ENCODE assay signal across 8 mouse cellular contexts in the genomic region with DNA sequence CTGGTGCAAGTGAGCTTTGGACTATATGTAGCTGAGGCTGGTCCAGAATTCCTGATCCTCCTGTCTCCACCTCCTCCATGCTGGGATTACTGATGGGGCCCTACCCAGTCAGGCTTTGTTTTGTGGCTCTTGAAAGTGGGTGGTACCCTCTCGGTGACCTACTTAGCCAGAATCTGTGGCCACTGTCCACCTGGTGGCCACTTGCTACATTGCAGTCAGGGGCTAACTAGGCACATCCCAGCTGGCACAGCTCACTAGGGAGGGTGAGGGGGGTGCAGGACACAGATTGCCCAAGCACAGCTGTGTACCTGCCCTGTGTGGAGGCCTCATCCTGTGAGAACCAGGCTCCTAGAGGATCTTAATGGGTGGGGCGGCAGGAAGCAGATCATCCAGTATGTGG. TPM values are rescaled to one million over a fixed set of nuclear protein-coding genes. Genes with fewer than 3 reads are reported as not detected.
DNase-seq lines count a peak whose midpoint lies in the region; ATAC-seq lines count a peak whose summit lies in the region.

No protein-coding gene starts in this region.

- no peaks in the 10 kb centered on the region for H3K36me3 ChIP-seq in lung, embryonic 16.5 days (ENCODE audit: control insufficient read depth, insufficient read depth, low read length)

- no peaks in the 10 kb centered on the region for H3K9me3 ChIP-seq in lung, embryonic 16.5 days (ENCODE audit: control insufficient read depth, low read length)

- H3K27ac ChIP-seq in lung, embryonic 16.5 days (ENCODE audit: low read length), result no peak overlapping the region

- H3K4me1 ChIP-seq in lung, embryonic 16.5 days (replicated peaks; ENCODE audit: control insufficient read depth, insufficient read depth, low read length), result no peaks in the 10 kb centered on the region

- no peaks in the 10 kb centered on the region for H3K27me3 ChIP-seq in lung, embryonic 16.5 days (ENCODE audit: control insufficient read depth, insufficient read depth, low read depth, low read length)

- H3K4me2 ChIP-seq in lung, embryonic 16.5 days (ENCODE audit: low read depth, low read length), result no peak overlapping the region

- H3K9ac ChIP-seq in lung, embryonic 16.5 days (ENCODE audit: low read length), result no peak overlapping the region

- peak; percentile 73; the same call in 1 of the 2 replicates for ATAC-seq in frontal cortex, adult (ENCODE audit: low TSS enrichment)
- ATAC-seq in lung, embryonic 16.5 days (ENCODE audit: low read depth), result peak; percentile 66

- no peak overlapping the region for H3K4me3 ChIP-seq in lung, embryonic 16.5 days (ENCODE audit: low read length)

- WGBS in lung, embryonic 16.5 days, result 25% methylated on average over 2 of the region's 2 CpGs

- no peak for DNase-seq in frontal cortex, postnatal 14 days (ENCODE audit: low spot score in 2 of 2)
- DNase-seq in adrenal gland, adult 2 months, result peak; percentile 78
- DNase-seq in embryo, embryonic 11.5 days (ENCODE audit: low read depth, low spot score), result peak; percentile 50
- peak; percentile 51 for DNase-seq in heart, adult 8-10 months (ENCODE audit: low spot score)
- peak; percentile 46 to 68 for DNase-seq in kidney, adult 8-10 months
- peak; percentile 97 for DNase-seq in retina, postnatal 1 day

RNA-seq across cellular contexts. Expression of gene Triobp, which starts 15.4 kb away (rescaled TPM):
- total RNA-seq in adrenal gland, adult 2 months (2021), result 100 to 1,000 TPM in 1 of 2 experiments, 10 to 100 TPM in 1; 93.7 to 129 TPM
- polyA plus RNA-seq in adrenal gland, adult 2 months (2012; rRNA removed), result 101 and 134 TPM in 2 replicates
- 10 to 100 TPM; 30.2 to 31.3 (median 31.0) TPM for total RNA-seq in heart, adult 8-10 months (2022)
- polyA plus RNA-seq in lung, embryonic 16.5 days (2015; fragmentation: Nextera tagmentation; extraction: Ambion mirVana), result 44.6 and 51.3 TPM in 2 replicates

RNA-seq across cellular contexts. Expression of gene Nol12, which starts 28.2 kb away (rescaled TPM):
- 10 to 100 TPM; 42.0 to 57.2 TPM for total RNA-seq in adrenal gland, adult 2 months (2021)
- 21.3 and 22.5 TPM in 2 replicates for polyA plus RNA-seq in adrenal gland, adult 2 months (2012; rRNA removed)
- 10 to 100 TPM; 14.7 to 17.9 (median 17.1) TPM for total RNA-seq in heart, adult 8-10 months (2022)
- polyA plus RNA-seq in lung, embryonic 16.5 days (2015; fragmentation: Nextera tagmentation; extraction: Ambion mirVana), result 43.0 and 48.3 TPM in 2 replicates

RNA-seq across cellular contexts. Expression of gene Lgals1, which starts 36.4 kb away (rescaled TPM):
- 100 to 1,000 TPM; 386 to 613 TPM for total RNA-seq in adrenal gland, adult 2 months (2021)
- polyA plus RNA-seq in adrenal gland, adult 2 months (2012; rRNA removed), result 341 and 382 TPM in 2 replicates
- 100 to 1,000 TPM; 175 to 339 (median 222) TPM for total RNA-seq in heart, adult 8-10 months (2022)
- polyA plus RNA-seq in lung, embryonic 16.5 days (2015; fragmentation: Nextera tagmentation; extraction: Ambion mirVana), result 796 and 862 TPM in 2 replicates

RNA-seq across cellular contexts. Expression of gene Pdxp, which starts 49.2 kb away (rescaled TPM):
- total RNA-seq in adrenal gland, adult 2 months (2021), result 1 to 10 TPM; 2.4 to 5.7 TPM
- 18.8 and 30.1 TPM in 2 replicates for polyA plus RNA-seq in adrenal gland, adult 2 months (2012; rRNA removed)
- total RNA-seq in heart, adult 8-10 months (2022), result 1 to 10 TPM in 2 of 4 experiments, under 1 TPM in 2; 0.69 to 1.0 (median 0.88) TPM
- 6.8 and 8.0 TPM in 2 replicates for polyA plus RNA-seq in lung, embryonic 16.5 days (2015; fragmentation: Nextera tagmentation; extraction: Ambion mirVana)

Comparison
In these comparisons a context has a peak if more than half of its experiments do, and no peak if none do; other contexts are left out.
1. DNase-seq: peak in adrenal gland, adult 2 months (single experiment), embryo, embryonic 11.5 days (single experiment), heart, adult 8-10 months (single experiment), kidney, adult 8-10 months (2 of 2) and retina, postnatal 1 day (single experiment); none in frontal cortex, postnatal 14 days (0 of 2).